Mouse (Mus musculus) embryonic facial prominence, embryonic 15.5 days (tissue): ENCODE results near the gene Hacd4. TPM values are rescaled to one million over a fixed set of nuclear protein-coding genes. Genes with fewer than 3 reads are reported as not detected.
"Not testable (repeated sequence)": the region's sequence is repeated elsewhere in the genome, so short reads cannot be mapped to it uniquely, and the experiment has no call there.

Experiments
- ATAC-seq: fragments of 200-750 bp; cut with Nextera tagmentation; 2 replicates; pipeline ENCODE4 v1.8.0; 2017; ENCODE audit warnings: low read depth, moderate TSS enrichment; ENCODE audit not compliant: insufficient number of reproducible peaks, low FRiP score, low TSS enrichment
- H3K27ac ChIP-seq: fragments of 300-500 bp; sonication (generic); replicated peaks from 2 replicates; pipeline ENCODE4 v1.5.1; 2015; ENCODE audit warnings: mild to moderate bottlenecking, inconsistent platforms
- H3K27me3 ChIP-seq: fragments of 300-500 bp; sonication (generic); 2 replicates; pipeline ENCODE4 v1.6.1; 2015; ENCODE audit warnings: inconsistent platforms
- H3K36me3 ChIP-seq: fragments of 300-500 bp; sonication (generic); 2 replicates; pipeline ENCODE4 v1.6.1; 2015; ENCODE audit warnings: mild to moderate bottlenecking, inconsistent platforms
- H3K4me1 ChIP-seq: fragments of 300-500 bp; sonication (generic); 2 replicates; pipeline ENCODE4 v1.6.1; 2015; ENCODE audit warnings: inconsistent platforms
- H3K4me2 ChIP-seq: fragments of 300-500 bp; sonication (generic); replicated peaks from 2 replicates; pipeline ENCODE4 v1.6.1; 2015; ENCODE audit warnings: mild to moderate bottlenecking, inconsistent platforms
- H3K4me3 ChIP-seq: fragments of 300-500 bp; sonication (generic); replicated peaks from 2 replicates; pipeline ENCODE4 v1.5.1; 2015; ENCODE audit warnings: mild to moderate bottlenecking, inconsistent platforms
- H3K9ac ChIP-seq: fragments of 300-500 bp; sonication (generic); 2 replicates; pipeline ENCODE4 v1.6.1; 2015; ENCODE audit warnings: inconsistent platforms
- H3K9me3 ChIP-seq: fragments of 300-500 bp; sonication (generic); replicated peaks from 2 replicates; pipeline ENCODE4 v1.6.1; 2016; ENCODE audit warnings: inconsistent platforms
- WGBS: fragments of 180-500 bp; shearing (Covaris S2); methylation state at CpG from one replicate; pipeline ENCODE4 v1.1.7; 2015; 5-methylcytosine and 5-hydroxymethylcytosine counted together
- polyA plus RNA-seq: library from polyadenylated mRNA; unstranded; fragments of >200 nt; fragmentation: Nextera tagmentation; extraction: Ambion mirVana; gene quantifications from 2 replicates; pipeline ENCODE4 v1.2.1, GENCODE M21; 2015

Gene Hacd4
- polyA plus RNA-seq, 1 experiment from 2014 or later, result 12.1 TPM

DNA sequence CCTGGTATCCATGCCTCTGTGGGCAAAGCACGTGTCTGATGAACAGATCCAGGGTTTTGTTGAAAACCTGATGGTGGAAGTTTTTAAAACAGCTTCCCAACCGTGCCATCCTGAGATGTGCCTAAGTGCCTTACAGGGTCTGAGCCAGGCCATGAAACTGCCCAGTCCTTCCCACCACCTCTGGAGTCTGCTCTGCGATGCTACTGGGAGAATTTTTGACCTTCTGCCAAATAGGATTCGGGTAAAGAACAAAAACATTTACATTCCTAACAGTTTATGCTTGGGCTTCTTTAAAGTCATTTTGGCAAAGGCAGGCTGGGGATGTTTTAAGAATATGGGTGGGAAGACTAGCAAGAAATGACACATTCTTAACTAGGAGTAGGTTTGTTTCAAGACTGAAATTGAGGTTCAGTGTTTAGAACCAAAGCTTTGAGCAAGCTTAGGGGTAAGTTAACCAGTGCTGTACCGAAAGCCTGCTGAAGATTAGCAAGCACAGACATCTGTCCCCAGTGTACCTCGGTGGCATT, 41.7 kb downstream of the Hacd4 start:
- Histone ChIP-seq H3K27me3 (no peaks in the 10 kb centered on the region), H3K4me3 (no peak overlapping the region), H3K9me3 (no peaks in the 10 kb centered on the region), H3K4me1 (no peaks in the 10 kb centered on the region), H3K9ac (no peak overlapping the region), H3K27ac (no peak overlapping the region), H3K4me2 (no peak overlapping the region), H3K36me3 (0 out of 2 replicates have a peak, but pooled peaks cover 5% of the 10 kb centered on the region)
- WGBS, result 59% methylated on average over 6 of the region's 6 CpGs
- ATAC-seq, result no peak

DNA sequence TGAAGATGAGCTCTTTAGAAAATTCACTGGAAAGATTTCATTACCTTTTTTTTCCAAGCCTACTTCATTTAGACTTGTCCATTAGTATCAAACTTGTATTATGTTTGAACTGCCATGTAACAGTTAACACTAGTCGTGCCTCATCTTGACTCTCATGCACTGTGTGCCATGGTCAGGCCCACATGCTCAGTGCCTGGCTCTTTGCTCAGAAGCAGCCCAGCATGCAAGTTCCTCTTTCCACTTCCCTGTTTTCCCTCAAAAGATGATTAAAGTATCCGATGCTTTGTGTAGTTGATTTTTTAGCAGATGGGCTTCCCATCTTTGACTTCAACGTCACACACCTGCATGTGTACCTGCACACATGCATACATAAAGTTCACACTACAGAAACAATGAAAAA, 43.0 kb downstream of the Hacd4 start:
- H3K4me2 ChIP-seq, result no peak overlapping the region
- H3K4me3 ChIP-seq, result no peak overlapping the region
- H3K9ac ChIP-seq, result no peak overlapping the region
- WGBS, result 93% methylated on average over 3 of the region's 3 CpGs
- H3K36me3 ChIP-seq, result 0 out of 2 replicates have a peak, but pooled peaks cover 5% of the 10 kb centered on the region
- no peak for ATAC-seq
- H3K4me1 ChIP-seq, result no peaks in the 10 kb centered on the region
- H3K27ac ChIP-seq, result no peak overlapping the region
- no peaks in the 10 kb centered on the region for H3K27me3 ChIP-seq
- no peaks in the 10 kb centered on the region for H3K9me3 ChIP-seq

DNA sequence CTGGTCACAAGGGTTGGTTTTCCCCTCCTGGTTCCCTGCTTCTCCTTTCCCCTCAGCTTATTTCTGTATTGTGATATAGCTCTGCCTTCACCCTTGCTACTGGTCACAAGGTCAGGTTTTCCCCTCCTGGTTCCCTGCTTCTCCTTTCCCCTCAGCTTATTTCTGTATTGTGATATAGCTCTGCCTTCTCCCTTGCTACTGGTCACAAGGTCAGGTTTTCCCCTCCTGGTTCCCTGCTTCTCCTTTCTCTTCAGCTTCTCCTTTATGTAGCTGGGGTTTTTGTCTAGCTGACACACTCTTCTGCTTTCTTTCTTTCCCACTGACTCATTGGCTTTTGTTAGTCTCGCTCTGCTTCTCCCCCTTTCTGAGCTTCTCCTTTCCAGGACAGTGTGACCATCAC, 48.1 kb downstream of the Hacd4 start:
- WGBS, result 72% methylated on average over 1 of the region's 1 CpGs
- H3K9ac ChIP-seq, ATAC-seq, H3K4me3 ChIP-seq, H3K27ac ChIP-seq, H3K9me3 ChIP-seq, H3K27me3 ChIP-seq, H3K4me1 ChIP-seq, H3K4me2 ChIP-seq, H3K36me3 ChIP-seq: not testable (repeated sequence)

DNA sequence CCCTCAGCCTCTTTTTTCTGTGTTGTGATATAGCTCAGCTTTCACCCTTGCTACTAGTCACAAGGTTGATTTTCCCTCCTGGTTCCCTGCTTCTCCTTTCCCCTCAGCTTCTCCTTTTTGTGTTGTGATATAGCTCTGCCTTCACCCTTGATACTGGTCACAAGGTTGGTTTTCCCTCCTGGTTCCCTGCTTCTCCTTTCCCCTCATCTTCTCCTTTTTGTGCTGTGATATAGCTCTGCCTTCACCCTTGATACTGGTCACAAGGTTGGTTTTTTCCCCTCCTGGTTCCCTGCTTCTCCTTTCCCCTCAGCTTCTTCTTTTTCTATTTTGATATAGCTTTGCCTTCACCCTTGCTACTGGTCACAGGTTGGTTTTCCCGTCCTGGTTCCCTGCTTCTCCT, 48.7 kb downstream of the Hacd4 start:
- ATAC-seq, result no peak
- Histone ChIP-seq H3K27me3 (no peaks in the 10 kb centered on the region), H3K9me3 (no peaks in the 10 kb centered on the region), H3K4me2 (no peak overlapping the region), H3K27ac (no peak overlapping the region), H3K4me3 (no peak overlapping the region), H3K4me1 (no peaks in the 10 kb centered on the region), H3K36me3 (0 out of 2 replicates have a peak, but pooled peaks cover 5% of the 10 kb centered on the region), H3K9ac (no peak overlapping the region)
- WGBS, result 89% methylated on average over 1 of the region's 1 CpGs

DNA sequence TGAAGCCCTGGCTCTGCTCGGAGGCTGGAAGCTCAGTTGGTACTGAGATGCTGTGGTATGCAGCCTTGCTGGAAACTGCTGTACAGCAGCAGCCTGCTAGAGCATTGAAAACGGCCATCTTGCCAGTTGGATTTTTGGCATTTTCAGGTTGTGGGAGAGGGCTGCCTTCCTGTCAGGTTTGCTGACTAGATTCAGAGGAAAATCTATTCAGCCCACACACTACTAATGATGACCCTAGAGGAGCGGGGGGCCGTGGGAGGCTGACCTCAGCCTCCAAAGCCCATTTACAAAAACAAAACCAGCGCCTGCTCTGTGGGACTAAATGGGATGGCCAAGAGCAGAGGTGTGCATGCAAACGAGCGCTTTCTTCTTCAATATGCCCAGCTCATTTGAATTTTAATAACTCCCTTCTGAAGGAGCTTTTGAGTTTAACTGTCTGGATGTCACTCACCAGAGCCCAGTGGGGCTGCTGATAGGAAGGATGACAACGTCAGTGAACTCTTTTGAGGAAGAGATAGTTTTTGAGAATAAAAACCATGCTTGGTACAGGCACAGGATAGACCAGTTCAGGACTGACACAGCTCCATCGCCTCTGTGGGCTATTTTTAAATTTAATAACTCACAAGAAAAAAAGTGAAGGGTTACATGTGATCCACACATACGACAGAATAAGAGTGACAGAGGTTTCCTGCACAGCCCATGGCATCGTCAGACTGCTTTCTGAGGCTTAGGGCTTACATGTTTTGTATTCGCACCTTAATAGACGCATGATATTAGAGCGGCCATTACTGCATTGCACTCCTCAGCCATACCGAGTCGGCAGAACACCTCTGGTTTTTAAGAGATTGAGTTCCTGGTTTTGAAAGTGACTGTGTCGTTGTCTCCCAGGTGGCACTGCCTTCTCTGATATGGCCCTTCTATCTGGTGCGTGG, 66.2 kb downstream of the Hacd4 start:
- no peaks in the 10 kb centered on the region for H3K36me3 ChIP-seq
- no peaks in the 10 kb centered on the region for H3K4me1 ChIP-seq
- 80% methylated on average over 18 of the region's 18 CpGs for WGBS
- no peak for ATAC-seq
- H3K27ac ChIP-seq, result no peak overlapping the region
- H3K9ac ChIP-seq, result no peak overlapping the region
- H3K4me2 ChIP-seq, result no peak overlapping the region
- no peak overlapping the region for H3K4me3 ChIP-seq
- no peaks in the 10 kb centered on the region for H3K9me3 ChIP-seq
- no peaks in the 10 kb centered on the region for H3K27me3 ChIP-seq

DNA sequence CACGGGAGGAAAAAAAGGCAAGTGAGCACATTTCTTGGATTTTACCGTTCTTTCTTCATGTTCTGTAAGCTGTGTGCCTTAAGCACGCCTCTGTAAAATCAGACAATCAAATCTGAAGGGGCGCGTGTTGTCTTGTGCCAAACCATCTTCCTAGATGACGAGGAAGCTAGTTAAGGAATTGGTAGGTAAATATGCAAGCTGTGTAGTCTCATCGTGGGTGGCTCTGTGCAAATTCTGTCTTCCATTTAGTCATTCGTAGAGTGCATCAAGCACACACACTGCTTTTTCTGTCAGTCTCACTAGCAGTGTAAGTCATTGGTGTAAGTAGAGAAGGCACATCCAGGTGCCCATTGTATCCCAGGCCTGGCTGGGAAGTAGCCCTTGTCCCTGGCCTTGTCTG, 67.9 kb downstream of the Hacd4 start:
- Histone ChIP-seq H3K4me3 (no peak overlapping the region), H3K27me3 (no peaks in the 10 kb centered on the region), H3K4me1 (no peaks in the 10 kb centered on the region), H3K27ac (no peak overlapping the region), H3K9me3 (no peaks in the 10 kb centered on the region), H3K4me2 (no peak overlapping the region), H3K36me3 (no peaks in the 10 kb centered on the region), H3K9ac (no peak overlapping the region)
- ATAC-seq, result no peak
- WGBS, result 77% methylated on average over 8 of the region's 8 CpGs

DNA sequence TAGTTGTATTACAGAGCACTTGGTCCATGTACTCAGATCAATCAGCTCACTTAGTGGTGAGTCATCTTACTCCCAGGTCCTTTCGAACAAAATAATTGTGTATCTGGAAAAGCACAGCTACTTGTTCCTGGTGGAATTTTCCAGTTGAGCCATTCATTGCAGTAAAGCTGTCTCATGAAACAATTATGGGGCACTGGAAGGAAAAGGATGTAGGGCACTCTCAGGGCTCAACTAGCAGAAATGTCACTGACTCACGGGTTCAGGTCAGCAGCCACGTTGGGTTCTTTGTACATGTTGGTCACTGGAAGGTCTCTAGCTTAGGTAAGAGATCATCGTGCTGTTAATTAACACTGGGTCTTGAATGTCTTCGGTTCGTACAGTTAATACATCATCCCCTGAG, 68.8 kb downstream of the Hacd4 start:
- Histone ChIP-seq H3K9me3 (no peaks in the 10 kb centered on the region), H3K27ac (no peak overlapping the region), H3K27me3 (no peaks in the 10 kb centered on the region), H3K4me3 (no peak overlapping the region), H3K4me1 (no peaks in the 10 kb centered on the region), H3K4me2 (no peak overlapping the region), H3K36me3 (no peaks in the 10 kb centered on the region), H3K9ac (no peak overlapping the region)
- 86% methylated on average over 6 of the region's 6 CpGs for WGBS
- no peak for ATAC-seq

DNA sequence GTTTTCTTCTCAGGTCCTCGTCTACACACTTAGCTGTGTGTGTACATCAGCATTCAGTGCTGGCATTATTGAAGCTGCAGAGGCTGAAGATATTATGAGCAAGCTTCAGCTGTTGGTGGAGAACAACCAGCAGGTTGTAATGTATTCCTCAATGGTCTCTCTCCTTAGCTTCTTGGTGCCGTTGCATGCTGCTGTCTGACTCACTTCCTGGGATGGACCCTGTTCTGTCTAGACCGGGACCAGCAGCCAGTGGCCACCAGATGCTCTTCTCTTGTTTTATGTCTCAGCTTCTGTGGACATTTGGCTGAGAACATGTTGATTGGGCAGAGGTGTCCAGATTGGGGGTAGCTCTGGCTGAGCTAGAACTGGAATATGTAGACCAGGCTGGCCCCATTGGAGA, 81.3 kb downstream of the Hacd4 start:
- no peak overlapping the region for H3K27ac ChIP-seq
- no peaks in the 10 kb centered on the region for H3K27me3 ChIP-seq
- no peaks in the 10 kb centered on the region for H3K36me3 ChIP-seq
- no peak for ATAC-seq
- no peak overlapping the region for H3K4me3 ChIP-seq
- WGBS, result 92% methylated on average over 3 of the region's 3 CpGs
- H3K4me1 ChIP-seq, result no peaks in the 10 kb centered on the region
- no peak overlapping the region for H3K4me2 ChIP-seq
- H3K9me3 ChIP-seq, result no peaks in the 10 kb centered on the region
- H3K9ac ChIP-seq, result no peak overlapping the region

DNA sequence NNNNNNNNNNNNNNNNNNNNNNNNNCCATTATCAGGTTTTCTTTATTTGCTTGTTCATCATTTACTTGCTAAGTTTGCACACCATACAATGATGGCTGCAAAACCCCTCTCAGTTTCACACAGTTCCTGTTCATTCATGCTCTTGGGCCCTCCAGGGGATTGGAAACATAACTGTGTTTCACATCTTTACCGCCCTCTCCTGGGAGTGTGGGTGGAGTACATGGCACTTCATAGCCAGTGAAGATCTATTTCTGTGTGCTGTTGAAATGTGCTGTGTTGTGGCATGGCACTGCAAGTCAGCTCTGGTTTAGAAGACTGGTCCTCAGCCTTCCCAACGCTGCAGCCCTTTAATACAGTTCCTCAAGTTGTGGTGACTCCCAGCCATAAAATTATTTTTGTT, 82.1 kb downstream of the Hacd4 start:
- 57% methylated on average over 2 of the region's 2 CpGs for WGBS
- Histone ChIP-seq H3K27ac (no peak overlapping the region), H3K9me3 (no peaks in the 10 kb centered on the region), H3K4me3 (no peak overlapping the region), H3K4me2 (no peak overlapping the region), H3K4me1 (no peaks in the 10 kb centered on the region), H3K9ac (no peak overlapping the region), H3K27me3 (no peaks in the 10 kb centered on the region), H3K36me3 (no peaks in the 10 kb centered on the region)
- ATAC-seq, result no peak

DNA sequence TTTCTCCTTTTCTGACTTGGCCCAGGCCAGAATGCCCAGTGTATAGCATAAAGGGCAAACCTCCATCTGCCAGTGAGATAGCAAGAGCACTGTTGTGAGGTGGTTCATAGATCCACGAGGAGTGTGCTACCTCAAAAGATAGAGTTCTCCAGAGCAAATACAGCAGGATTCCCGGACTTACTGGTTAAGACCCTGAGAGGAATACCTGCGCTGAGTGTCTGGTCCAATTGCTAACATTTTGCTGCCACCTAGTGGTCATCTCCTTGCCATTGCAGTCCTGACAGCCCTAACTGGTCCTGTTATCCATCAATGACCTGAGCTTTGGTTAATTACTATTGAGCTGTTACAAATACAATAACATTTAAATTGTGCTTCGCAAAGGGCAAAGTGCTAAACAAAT, 87.8 kb downstream of the Hacd4 start:
- no peak overlapping the region for H3K4me2 ChIP-seq
- H3K9me3 ChIP-seq, result no peaks in the 10 kb centered on the region
- no peak for ATAC-seq
- no peaks in the 10 kb centered on the region for H3K27me3 ChIP-seq
- WGBS, result 3% methylated on average over 4 of the region's 4 CpGs
- H3K4me3 ChIP-seq, result no peak overlapping the region
- H3K9ac ChIP-seq, result no peak overlapping the region
- no peaks in the 10 kb centered on the region for H3K36me3 ChIP-seq
- no peak overlapping the region for H3K27ac ChIP-seq
- H3K4me1 ChIP-seq, result no peaks in the 10 kb centered on the region
